Mouse (Mus musculus): ENCODE results near the gene Srrd.

GRCm38 (mm10) chr5:112293800-112294199 lies 49.0 kb downstream of the Srrd start:
- no peak for TF ChIP-seq CTCF (IDR thresholded peaks at IDR 0.05; ENCODE audit: low read depth)
- TF ChIP-seq EP300 (IDR thresholded peaks at IDR 0.05; ENCODE audit: low read depth): no peak

Measured in liver, postnatal 0 days (tissue).